Mouse (Mus musculus) T-helper 17 cell (primary cell): Measurements from ENCODE around the gene Cblb.

Source experiments
- in situ Hi-C, 2 experiments: fragments of 300-600 bp; cut with MboI, MseI; formaldehyde crosslinking; loops; 1 replicate in 1 of 2; 2 replicates in 1 of 2; pipeline ENCODE4 v1.15.1; 2025; ENCODE audit warnings: high pct_unique_total_duplicates in 2 of 2

Cblb gene

DNA sequence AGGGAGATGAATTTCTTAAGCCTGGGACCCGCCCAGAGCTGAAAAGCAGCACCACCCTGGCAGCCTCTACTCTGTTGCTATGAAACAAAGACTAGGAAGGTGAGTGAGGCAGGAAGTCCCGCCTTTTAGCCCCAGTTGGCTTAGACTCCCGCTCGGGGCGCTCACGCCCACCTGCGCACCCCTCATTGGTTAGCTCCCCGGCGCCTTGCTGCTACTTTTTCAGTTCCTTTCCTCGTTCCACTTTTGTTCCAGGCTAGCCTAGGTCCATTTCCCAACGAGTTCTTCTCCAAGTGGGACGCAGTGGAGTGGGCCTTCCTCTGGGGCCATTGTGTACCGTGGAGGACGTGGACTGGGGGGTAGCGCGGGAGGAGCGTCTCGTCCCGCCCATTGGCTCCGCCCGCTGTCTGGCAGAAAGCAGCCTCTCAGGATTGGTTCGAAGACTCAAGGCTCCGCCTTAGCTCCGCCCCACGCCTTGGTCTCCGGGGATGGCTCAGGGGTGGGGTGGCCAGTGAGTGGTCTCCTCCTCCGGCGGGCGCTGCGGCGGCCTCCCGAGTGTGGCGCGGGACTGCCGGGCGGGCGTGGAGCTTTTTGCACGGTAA lies at the start of gene Cblb:
TSS of gene Cblb (plus strand) at position 135 of the 599 bp plus-strand sequence.
- in situ Hi-C loops, result no loop called here

GRCm38 (mm10) chr16:51985436-51985835 lies 45.6 kb upstream of the Cblb start:
- in situ Hi-C loops, result loop anchor here in 1 of 2 experiments (10.0 kb wide), 1 partner anchor 671 kb away; no protein-coding TSS in a partner anchor

DNA sequence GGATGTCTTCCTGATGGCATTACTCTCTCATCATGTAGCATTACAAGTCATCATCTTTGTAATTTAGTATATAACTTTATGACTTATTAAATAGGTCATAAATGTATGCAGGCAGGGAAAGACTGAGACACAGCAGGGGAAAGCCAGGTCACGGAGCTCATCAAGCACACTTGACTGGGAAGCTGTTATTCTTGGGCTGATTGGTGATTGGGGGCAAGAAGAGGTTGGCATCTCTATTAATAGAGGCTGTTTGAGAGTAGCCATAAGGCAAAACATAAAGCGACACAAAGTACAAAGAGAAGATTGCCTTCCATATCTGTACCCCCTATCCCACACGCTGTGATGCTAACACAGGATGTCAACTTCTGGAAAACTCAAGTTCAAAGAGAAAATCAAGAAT lies 44.8 kb upstream of the Cblb start:
- in situ Hi-C loops, result loop anchor here in 1 of 2 experiments (10.0 kb wide), 1 partner anchor 671 kb away; no protein-coding TSS in a partner anchor

DNA sequence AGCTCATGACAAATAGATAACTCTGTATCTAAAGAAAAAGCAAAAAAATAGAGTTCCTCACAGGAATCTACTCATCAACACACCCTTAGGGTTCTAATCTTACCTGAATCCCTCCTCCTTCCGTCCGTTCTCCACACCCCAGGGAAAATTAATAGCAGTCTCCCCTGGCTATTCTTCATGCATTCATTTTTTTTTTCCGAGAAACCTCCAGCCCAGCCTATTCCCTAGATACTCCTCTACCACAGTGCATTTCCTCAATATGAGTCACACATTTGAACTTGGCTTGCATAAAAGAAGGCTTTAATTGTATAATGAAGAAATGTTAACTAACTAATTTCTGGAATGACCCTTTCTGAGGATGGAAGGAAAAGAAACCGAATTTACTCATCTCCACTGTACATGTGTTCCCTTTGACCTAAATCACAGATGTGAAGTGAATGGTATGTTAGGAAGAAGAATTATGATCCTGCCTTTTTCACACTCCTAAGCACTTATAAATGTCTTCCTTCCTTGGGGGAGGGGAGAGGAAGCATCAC lies 43.9 kb upstream of the Cblb start:
- in situ Hi-C loops, result loop anchor here in 1 of 2 experiments (10.0 kb wide), 1 partner anchor 672 kb away; no protein-coding TSS in a partner anchor

DNA sequence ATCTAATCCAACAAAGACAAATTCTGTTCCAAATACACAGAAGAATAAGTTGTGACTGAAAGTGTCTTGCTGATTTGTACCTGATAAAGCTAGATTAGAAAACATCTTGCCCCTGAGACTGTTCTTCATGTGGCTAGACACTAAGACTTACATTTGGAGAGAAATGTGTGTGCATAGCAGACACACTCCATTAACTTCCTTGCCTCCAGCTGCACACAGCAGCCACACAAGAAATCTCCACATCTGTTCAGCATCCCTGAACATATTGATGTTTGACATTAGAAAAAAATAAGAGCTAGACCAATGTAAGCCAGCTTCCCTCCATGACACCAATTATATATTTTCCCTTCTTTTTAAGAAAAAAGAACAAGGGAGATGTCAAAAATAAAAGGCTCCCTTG lies 43.0 kb upstream of the Cblb start:
- in situ Hi-C loops, result loop anchor here in 1 of 2 experiments (10.0 kb wide), 1 partner anchor 673 kb away; no protein-coding TSS in a partner anchor

DNA sequence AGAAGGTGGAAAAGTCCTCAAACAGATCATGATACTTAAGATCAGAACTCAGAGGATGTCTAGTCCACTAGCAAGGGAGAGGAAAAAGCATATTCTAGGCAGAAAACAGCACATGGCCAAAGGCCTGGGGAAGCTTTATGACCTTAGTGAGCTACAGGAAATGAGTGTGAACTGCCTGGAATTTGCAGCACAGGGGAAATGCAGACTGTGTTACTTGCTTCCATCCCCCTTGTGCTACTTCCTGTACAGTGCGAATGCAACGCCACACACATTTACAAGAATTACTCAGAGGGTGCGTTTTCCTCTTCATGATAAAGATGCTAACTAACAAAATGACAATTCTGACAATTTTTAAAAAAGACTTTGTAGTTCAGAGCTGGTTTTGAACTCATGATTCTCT lies 41.8 kb upstream of the Cblb start:
- in situ Hi-C loops, result loop anchor here in 1 of 2 experiments (10.0 kb wide), 1 partner anchor 674 kb away; no protein-coding TSS in a partner anchor

GRCm38 (mm10) chr16:52000043-52000442 lies 31.0 kb upstream of the Cblb start:
- in situ Hi-C loops, result loop anchor here in 1 of 2 experiments (10.0 kb wide), 1 partner anchor 435 kb away; no protein-coding TSS in a partner anchor

- in situ Hi-C loops, result loop anchor here in 1 of 2 experiments (10.0 kb wide), 1 partner anchor 434 kb away; no protein-coding TSS in a partner anchor
Observed at GRCm38 (mm10) chr16:52000801-52001200, 30.2 kb upstream of the Cblb start.

DNA sequence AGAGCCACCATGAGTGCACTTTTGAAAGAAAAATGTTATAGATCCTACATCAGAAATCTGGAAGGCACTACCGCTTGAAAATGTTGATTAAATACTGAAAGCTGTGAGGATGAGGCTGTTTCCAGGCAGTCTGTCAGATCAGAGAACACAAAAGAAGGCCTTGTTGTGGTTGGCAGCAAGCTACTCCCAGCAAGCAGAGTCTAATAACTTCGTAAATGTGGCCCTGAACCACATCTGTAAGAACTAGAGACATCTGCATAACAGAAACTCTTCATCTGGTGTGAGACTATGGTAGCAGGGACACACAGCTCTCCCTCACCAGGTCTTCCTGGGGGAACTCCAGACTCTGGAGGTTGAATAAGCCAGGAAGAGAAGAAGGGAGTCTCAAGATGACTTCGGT lies 24.0 kb upstream of the Cblb start:
- in situ Hi-C loops, result loop anchor here in 1 of 2 experiments (10.0 kb wide), 1 partner anchor 428 kb away; no protein-coding TSS in a partner anchor

GRCm38 (mm10) chr16:52008471-52008870 lies 22.6 kb upstream of the Cblb start:
- in situ Hi-C loops, result loop anchor here in 1 of 2 experiments (10.0 kb wide), 1 partner anchor 426 kb away; no protein-coding TSS in a partner anchor

DNA sequence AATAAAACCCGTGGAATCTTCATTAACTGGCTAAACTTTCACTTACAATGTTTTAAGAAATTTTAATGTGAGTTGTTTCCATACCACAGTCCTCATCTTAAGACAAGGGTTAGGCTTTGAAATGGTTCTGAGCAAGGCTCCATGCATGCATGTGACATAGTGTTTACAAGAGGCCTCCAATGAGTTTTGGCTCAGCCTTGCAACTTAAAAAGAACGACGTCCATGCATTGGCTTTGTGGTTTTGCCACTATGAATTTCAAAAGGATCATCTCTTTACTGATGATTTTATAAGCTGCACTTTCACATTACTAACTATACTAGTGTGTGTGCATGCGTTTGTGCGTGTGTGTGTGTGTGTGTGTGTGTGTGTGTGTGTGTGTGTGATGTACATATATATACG lies 21.6 kb upstream of the Cblb start:
- in situ Hi-C loops, result loop anchor here in 1 of 2 experiments (10.0 kb wide), 1 partner anchor 425 kb away; no protein-coding TSS in a partner anchor

DNA sequence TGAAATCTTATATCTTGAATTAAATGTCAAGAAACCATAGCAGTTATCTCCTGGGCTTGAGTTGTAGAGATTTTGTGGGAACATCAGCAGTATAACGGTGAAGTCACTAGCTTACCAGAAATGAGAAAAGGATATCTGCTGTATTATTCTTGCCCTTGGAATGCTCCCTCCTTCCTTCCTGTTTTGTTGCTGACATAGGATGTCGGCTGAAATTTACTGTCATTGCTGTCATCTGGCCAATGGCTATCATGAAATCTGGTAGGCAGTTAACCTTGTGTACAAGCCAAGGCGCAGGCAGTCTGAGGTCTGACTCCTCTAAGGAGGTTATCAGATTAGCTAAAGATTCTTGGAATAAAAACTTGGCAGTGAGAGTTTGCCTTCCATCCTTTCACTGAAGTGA lies 18.0 kb upstream of the Cblb start:
- in situ Hi-C loops, result no loop called here

DNA sequence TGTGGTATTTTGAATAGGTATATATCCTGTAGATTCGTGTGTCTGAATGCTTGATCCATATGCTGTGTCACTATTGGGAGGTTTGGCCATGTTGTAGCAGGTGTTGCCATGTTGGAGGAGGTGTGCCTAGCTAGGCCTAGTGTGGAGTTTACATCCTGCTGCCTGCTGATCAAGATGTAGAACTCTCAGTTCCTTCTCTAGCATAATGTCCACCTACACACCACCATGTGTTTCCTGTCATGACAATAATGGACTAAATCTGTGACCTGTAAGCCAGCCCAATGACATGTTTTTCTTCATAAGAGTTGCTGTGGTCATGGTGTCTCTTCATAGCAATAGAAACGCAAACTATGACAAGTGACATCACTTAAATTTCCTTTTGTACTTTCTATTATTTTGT lies 17.2 kb upstream of the Cblb start:
- in situ Hi-C loops, result no loop called here

GRCm38 (mm10) chr16:52023417-52023816 lies 7.6 kb upstream of the Cblb start:
- in situ Hi-C loops, result no loop called here

DNA sequence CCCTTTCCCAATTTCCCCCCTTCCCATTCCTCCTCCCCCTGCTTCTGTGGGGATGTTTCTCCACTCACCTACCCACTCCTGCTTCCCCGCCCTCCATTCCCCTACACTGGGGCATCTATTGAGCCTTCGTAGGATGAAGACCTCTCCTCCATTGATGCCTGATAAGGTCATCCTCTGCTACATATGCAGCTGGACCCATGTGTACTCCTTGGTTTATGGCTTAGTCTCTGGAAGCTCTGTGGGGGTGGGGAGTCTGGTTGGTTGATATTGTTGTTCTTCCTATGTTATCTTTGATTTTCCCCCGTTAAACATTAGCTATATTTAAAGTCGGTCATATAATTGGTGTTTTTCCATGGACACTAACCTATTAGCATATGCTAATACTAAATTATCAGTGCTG lies 3.7 kb upstream of the Cblb start:
- in situ Hi-C loops, result no loop called here

DNA sequence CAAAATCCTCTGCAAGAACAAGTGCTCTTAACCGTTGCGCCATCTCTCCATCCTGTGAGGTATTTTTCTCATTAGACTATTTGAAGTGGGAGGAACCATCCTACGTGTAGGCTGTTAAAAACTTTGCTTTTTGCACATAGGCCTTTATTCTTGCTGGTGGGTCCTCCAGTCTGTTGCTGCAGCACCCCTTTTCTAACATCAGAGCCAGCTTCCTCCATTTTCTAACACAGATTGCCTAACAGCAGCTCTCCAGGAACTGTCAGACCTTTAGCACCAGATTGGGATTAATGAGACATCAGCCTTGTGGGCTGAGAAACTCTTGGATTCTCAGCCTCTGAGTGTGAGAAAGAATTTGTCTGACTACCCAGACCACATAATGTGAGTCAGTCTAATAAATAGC lies 2.0 kb upstream of the Cblb start:
- in situ Hi-C loops, result no loop called here

DNA sequence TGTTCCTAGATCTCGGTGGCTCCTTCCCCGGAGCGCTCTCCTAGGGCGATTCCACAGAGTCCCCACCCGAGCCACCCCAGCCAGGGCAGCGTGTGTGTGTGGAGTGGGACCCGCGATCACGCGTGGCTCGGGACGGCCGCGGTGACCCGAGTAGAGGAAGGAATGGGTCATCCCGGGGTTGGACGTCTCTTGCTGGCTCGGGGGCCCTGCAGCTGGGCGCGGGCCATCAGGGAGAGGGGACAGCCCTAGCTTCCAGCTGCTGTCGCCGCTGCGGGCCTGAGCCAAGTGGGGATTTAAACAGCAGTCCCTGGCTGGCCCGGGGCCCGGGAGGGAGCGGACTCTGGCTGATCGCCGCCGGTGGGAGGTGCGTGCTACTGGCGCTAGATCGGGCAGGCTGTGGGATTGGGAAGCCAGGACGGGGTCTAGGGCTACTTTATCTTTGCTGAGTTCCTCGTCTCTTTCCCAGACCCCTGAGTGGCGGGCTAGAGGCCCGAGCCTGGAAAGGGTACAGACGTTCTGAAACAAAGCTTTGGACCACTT lies 757 bp downstream of the Cblb start:
- in situ Hi-C loops, result no loop called here

GRCm38 (mm10) chr16:52032376-52033330 lies 1.6 kb downstream of the Cblb start:
- in situ Hi-C loops, result no loop called here

DNA sequence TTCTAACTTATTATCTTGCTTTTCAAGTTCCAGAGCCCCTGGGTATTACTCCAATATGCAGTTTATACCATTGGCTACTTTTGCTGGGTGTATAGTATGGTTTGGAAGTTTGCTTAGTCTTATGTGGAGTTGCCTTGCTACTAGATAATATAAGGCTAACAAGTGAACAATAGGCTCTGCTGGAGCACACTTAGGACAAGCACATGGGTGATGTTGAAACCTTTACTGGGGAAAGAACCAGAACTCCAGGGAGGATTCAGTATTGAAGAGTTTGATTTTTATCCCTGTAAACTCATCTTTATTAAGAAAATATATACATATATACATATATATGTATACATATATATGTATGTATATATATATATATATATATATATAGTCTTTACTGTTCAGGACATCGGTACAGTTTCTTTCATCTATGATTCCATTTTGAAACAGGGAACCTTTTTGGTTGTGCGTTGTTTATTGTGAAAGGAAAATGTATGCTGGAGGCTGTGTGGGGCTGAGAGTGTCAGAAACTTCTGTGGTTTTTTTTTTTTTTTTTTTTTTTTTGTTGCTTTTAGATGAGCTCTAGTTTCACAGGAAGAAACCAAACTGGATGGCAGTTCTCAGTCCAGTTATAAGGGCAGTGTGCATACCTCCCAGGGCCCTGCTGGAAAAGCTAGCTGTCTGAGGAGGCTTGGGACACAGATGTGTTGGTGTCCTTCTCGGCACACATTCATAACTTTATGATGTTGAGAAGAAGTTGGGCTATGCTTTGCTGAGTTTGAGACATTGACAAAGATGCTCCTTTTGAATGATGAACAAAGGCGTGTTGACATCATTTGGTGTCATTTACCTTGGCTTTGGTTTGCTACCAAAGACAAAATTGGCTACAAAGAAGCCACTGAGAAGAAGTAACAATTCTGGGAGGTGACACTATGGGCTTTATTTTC lies 2.6 kb downstream of the Cblb start:
- in situ Hi-C loops, result no loop called here

DNA sequence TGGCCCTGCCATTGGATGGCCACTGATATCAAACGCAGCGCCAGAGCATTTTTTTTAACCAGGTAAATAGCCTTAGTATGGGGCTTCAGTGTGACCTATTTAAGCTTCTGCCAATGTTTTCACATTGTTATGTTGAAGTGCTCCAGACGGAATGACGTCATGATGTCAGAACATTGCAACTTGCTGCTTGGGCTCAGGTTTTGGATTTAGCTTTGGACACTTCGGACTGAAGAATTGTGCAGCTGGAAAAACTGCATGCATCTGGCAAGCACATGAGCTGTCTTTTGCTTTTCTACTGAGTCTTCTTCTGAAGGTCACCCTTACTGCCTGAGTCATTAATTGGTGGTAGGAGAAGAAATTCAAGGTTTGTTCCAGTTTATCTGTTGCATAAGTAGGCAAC lies 3.3 kb downstream of the Cblb start:
- in situ Hi-C loops, result no loop called here
